Mouse (Mus musculus): ENCODE results near the gene Tent5c. TPM values are rescaled to one million over a fixed set of nuclear protein-coding genes. Genes with fewer than 3 reads are reported as not detected.
"Not testable (repeated sequence)": the region's sequence is repeated elsewhere in the genome, so short reads cannot be mapped to it uniquely, and the experiment has no call there.

Gene Tent5c
- polyA plus RNA-seq, 1 experiment from 2014 or later, result 3.2 TPM

- ATAC-seq (ENCODE audit: low FRiP score) (no peak), DNase-seq (ENCODE audit: low spot score) (no peak)
- H3K4me1 ChIP-seq (replicated peaks; ENCODE audit: control insufficient read depth, insufficient read depth, low read length), result 0 out of 2 replicates have a peak, but pooled peaks cover 5% of the 10 kb centered on the region
- 83% methylated on average over 1 of the region's 1 CpGs for WGBS
- H3K4me3 ChIP-seq (replicated peaks; ENCODE audit: low read length), result no peak overlapping the region
- no peak overlapping the region for H3K9ac ChIP-seq
- no peaks in the 10 kb centered on the region for H3K36me3 ChIP-seq (replicated peaks; ENCODE audit: control insufficient read depth, insufficient read depth)
- no peak overlapping the region for H3K27ac ChIP-seq
- H3K27me3 ChIP-seq (ENCODE audit: control insufficient read depth, insufficient read depth, low read length), result no peaks in the 10 kb centered on the region
- H3K9me3 ChIP-seq (ENCODE audit: control insufficient read depth, low read length), result no peaks in the 10 kb centered on the region
- H3K4me2 ChIP-seq (replicated peaks), result no peak overlapping the region
Measured at GRCm38 (mm10) chr3:100418387-100418786, 70.7 kb downstream of the Tent5c start.

- Histone ChIP-seq H3K36me3 (replicated peaks; ENCODE audit: control insufficient read depth, insufficient read depth) (no peaks in the 10 kb centered on the region), H3K9ac (no peak overlapping the region), H3K4me1 (replicated peaks; ENCODE audit: control insufficient read depth, insufficient read depth, low read length) (0 out of 2 replicates have a peak, but pooled peaks cover 5% of the 10 kb centered on the region), H3K4me3 (replicated peaks; ENCODE audit: low read length) (no peak overlapping the region), H3K27me3 (ENCODE audit: control insufficient read depth, insufficient read depth, low read length) (no peaks in the 10 kb centered on the region), H3K4me2 (replicated peaks) (peak overlapping the region; percentile 36), H3K27ac (0 out of 2 replicates have a peak overlapping the region, but pooled peaks have one; percentile 9), H3K9me3 (ENCODE audit: control insufficient read depth, low read length) (no peaks in the 10 kb centered on the region)
- WGBS, result 13% methylated on average over 10 of the region's 10 CpGs
- DNase-seq (ENCODE audit: low spot score) (peak; percentile 45), ATAC-seq (ENCODE audit: low FRiP score) (peak; percentile 69; the same call in 1 of the 2 replicates)
Measured at GRCm38 (mm10) chr3:100417772-100418311, 71.3 kb downstream of the Tent5c start.

GRCm38 (mm10) chr3:100415671-100416070 is 73.5 kb downstream of the Tent5c start:
- H3K4me1 ChIP-seq (replicated peaks; ENCODE audit: control insufficient read depth, insufficient read depth, low read length), result 0 out of 2 replicates have a peak, but pooled peaks cover 5% of the 10 kb centered on the region

GRCm38 (mm10) chr3:100413586-100413985 is 75.5 kb downstream of the Tent5c start:
- not testable (repeated sequence) for ATAC-seq (ENCODE audit: low FRiP score); H3K27ac ChIP-seq; H3K9ac ChIP-seq; H3K4me2 ChIP-seq (replicated peaks); H3K27me3 ChIP-seq (ENCODE audit: control insufficient read depth, insufficient read depth, low read length); H3K9me3 ChIP-seq (ENCODE audit: control insufficient read depth, low read length); H3K4me3 ChIP-seq (replicated peaks; ENCODE audit: low read length); H3K4me1 ChIP-seq (replicated peaks; ENCODE audit: control insufficient read depth, insufficient read depth, low read length); DNase-seq (ENCODE audit: low spot score); H3K36me3 ChIP-seq (replicated peaks; ENCODE audit: control insufficient read depth, insufficient read depth)
- WGBS, result 94% methylated on average over 3 of the region's 3 CpGs

More at GRCm38 (mm10) chr3:100415671-100416070, 73.5 kb downstream of the Tent5c start:
- DNase-seq (ENCODE audit: low spot score) (no peak), ATAC-seq (ENCODE audit: low FRiP score) (no peak)
- Histone ChIP-seq H3K27ac (no peak overlapping the region), H3K4me2 (replicated peaks) (no peak overlapping the region), H3K36me3 (replicated peaks; ENCODE audit: control insufficient read depth, insufficient read depth) (no peaks in the 10 kb centered on the region), H3K9ac (no peak overlapping the region), H3K9me3 (ENCODE audit: control insufficient read depth, low read length) (no peaks in the 10 kb centered on the region), H3K4me3 (replicated peaks; ENCODE audit: low read length) (no peak overlapping the region), H3K27me3 (ENCODE audit: control insufficient read depth, insufficient read depth, low read length) (no peaks in the 10 kb centered on the region)
- WGBS, result 85% methylated on average over 5 of the region's 5 CpGs

GRCm38 (mm10) chr3:100411945-100412344 is 77.2 kb downstream of the Tent5c start:
- DNase-seq (ENCODE audit: low spot score) (no peak), ATAC-seq (ENCODE audit: low FRiP score) (no peak)
- Histone ChIP-seq H3K27ac (no peak overlapping the region), H3K27me3 (ENCODE audit: control insufficient read depth, insufficient read depth, low read length) (no peaks in the 10 kb centered on the region), H3K4me1 (replicated peaks; ENCODE audit: control insufficient read depth, insufficient read depth, low read length) (no peaks in the 10 kb centered on the region), H3K4me3 (replicated peaks; ENCODE audit: low read length) (no peak overlapping the region), H3K9ac (no peak overlapping the region), H3K36me3 (replicated peaks; ENCODE audit: control insufficient read depth, insufficient read depth) (no peaks in the 10 kb centered on the region), H3K4me2 (replicated peaks) (no peak overlapping the region), H3K9me3 (ENCODE audit: control insufficient read depth, low read length) (no peaks in the 10 kb centered on the region)
- WGBS, result 90% methylated on average over 7 of the region's 7 CpGs

- no peaks in the 10 kb centered on the region for H3K4me1 ChIP-seq (replicated peaks; ENCODE audit: control insufficient read depth, insufficient read depth, low read length)
- WGBS, result 82% methylated on average over 2 of the region's 2 CpGs
- H3K36me3 ChIP-seq (replicated peaks; ENCODE audit: control insufficient read depth, insufficient read depth), result no peaks in the 10 kb centered on the region
- no peak overlapping the region for H3K4me2 ChIP-seq (replicated peaks)
- no peak overlapping the region for H3K4me3 ChIP-seq (replicated peaks; ENCODE audit: low read length)
- H3K9ac ChIP-seq, result no peak overlapping the region
- H3K27me3 ChIP-seq (ENCODE audit: control insufficient read depth, insufficient read depth, low read length), result no peaks in the 10 kb centered on the region
- ATAC-seq (ENCODE audit: low FRiP score), result no peak
- H3K27ac ChIP-seq, result no peak overlapping the region
- DNase-seq (ENCODE audit: low spot score), result no peak
- H3K9me3 ChIP-seq (ENCODE audit: control insufficient read depth, low read length), result no peaks in the 10 kb centered on the region
Measured at GRCm38 (mm10) chr3:100409280-100409679, 79.8 kb downstream of the Tent5c start.

GRCm38 (mm10) chr3:100408351-100409043 is 80.6 kb downstream of the Tent5c start:
- H3K4me2 ChIP-seq (replicated peaks), result no peak overlapping the region
- H3K4me1 ChIP-seq (replicated peaks; ENCODE audit: control insufficient read depth, insufficient read depth, low read length), result no peaks in the 10 kb centered on the region
- H3K27ac ChIP-seq, result no peak overlapping the region

GRCm38 (mm10) chr3:100402656-100403055 is 86.5 kb downstream of the Tent5c start:
- Histone ChIP-seq H3K9me3 (ENCODE audit: control insufficient read depth, low read length) (no peaks in the 10 kb centered on the region), H3K4me3 (replicated peaks; ENCODE audit: low read length) (no peak overlapping the region), H3K27me3 (ENCODE audit: control insufficient read depth, insufficient read depth, low read length) (no peaks in the 10 kb centered on the region), H3K27ac (no peak overlapping the region), H3K4me1 (replicated peaks; ENCODE audit: control insufficient read depth, insufficient read depth, low read length) (no peaks in the 10 kb centered on the region), H3K9ac (no peak overlapping the region), H3K4me2 (replicated peaks) (no peak overlapping the region), H3K36me3 (replicated peaks; ENCODE audit: control insufficient read depth, insufficient read depth) (no peaks in the 10 kb centered on the region)
- no peak for DNase-seq (ENCODE audit: low spot score)
- 90% methylated on average over 4 of the region's 4 CpGs for WGBS
- ATAC-seq (ENCODE audit: low FRiP score), result no peak

More at GRCm38 (mm10) chr3:100408351-100409043, 80.6 kb downstream of the Tent5c start:
- 95% methylated on average over 2 of the region's 2 CpGs for WGBS
- Histone ChIP-seq H3K27me3 (ENCODE audit: control insufficient read depth, insufficient read depth, low read length) (no peaks in the 10 kb centered on the region), H3K9me3 (ENCODE audit: control insufficient read depth, low read length) (no peaks in the 10 kb centered on the region), H3K36me3 (replicated peaks; ENCODE audit: control insufficient read depth, insufficient read depth) (no peaks in the 10 kb centered on the region), H3K9ac (no peak overlapping the region), H3K4me3 (replicated peaks; ENCODE audit: low read length) (no peak overlapping the region)
- DNase-seq (ENCODE audit: low spot score), result no peak
- ATAC-seq (ENCODE audit: low FRiP score), result no peak
